Mouse (Mus musculus) MEL (cell line): ENCODE measurements around the gene Prkaa1. TPM values are rescaled to one million over a fixed set of nuclear protein-coding genes. Genes with fewer than 3 reads are reported as not detected.

Experiments used
- DNase-seq: peaks from one replicate; pipeline ENCODE4 v3.0.0; 2011; ENCODE audit warnings: low read depth, low spot score
- H3K27ac ChIP-seq: 2 replicates; pipeline ENCODE4 v1.5.1; 2012; ENCODE audit warnings: low read depth, mild to moderate bottlenecking, control low read depth, low read length, moderate library complexity; ENCODE audit not compliant: control insufficient read depth
- H3K27me3 ChIP-seq, 2 experiments: fragments of 150-350 bp in 1 of 2; sonication (generic) in 1 of 2; 2 replicates each; pipeline ENCODE4 v1.6.1; 2012; ENCODE audit warnings: low read length in 2 of 2, mild to moderate bottlenecking in 2 of 2, improper control_type of control experiment in 1 of 2, moderate library complexity in 1 of 2; ENCODE audit not compliant: insufficient read depth in 2 of 2, control insufficient read depth in 1 of 2
- H3K36me3 ChIP-seq, 2 experiments: 2 replicates each; pipeline ENCODE4 v1.6.1; 2012 to 2014; ENCODE audit warnings: low read length in 2 of 2, improper control_type of control experiment in 1 of 2, inconsistent platforms in 1 of 2, mild to moderate bottlenecking in 1 of 2; ENCODE audit not compliant: insufficient read depth in 2 of 2, control insufficient read depth in 1 of 2
- H3K4me1 ChIP-seq, 2 experiments: fragments of 150-350 bp in 1 of 2; sonication (generic) in 1 of 2; 2 replicates each; pipeline ENCODE4 v1.6.1; 2012; ENCODE audit warnings: low read length in 2 of 2, improper control_type of control experiment in 1 of 2, mild to moderate bottlenecking in 1 of 2; ENCODE audit not compliant: insufficient read depth in 2 of 2, control insufficient read depth in 1 of 2
- H3K4me3 ChIP-seq, 2 experiments: fragments of 150-350 bp in 1 of 2; sonication (generic) in 1 of 2; 2 replicates each; pipeline ENCODE4 v1.5.1; 2012; ENCODE audit warnings: low read depth in 2 of 2, low read length in 2 of 2, mild to moderate bottlenecking in 2 of 2, moderate library complexity in 2 of 2, control low read depth in 1 of 2, improper control_type of control experiment in 1 of 2; ENCODE audit not compliant: control insufficient read depth in 1 of 2, insufficient read depth in 1 of 2
- H3K79me2 ChIP-seq: 2 replicates; pipeline ENCODE4 v1.6.1; 2012; ENCODE audit warnings: mild to moderate bottlenecking, low read length, moderate library complexity; ENCODE audit not compliant: control insufficient read depth, poor library complexity, insufficient read depth
- H3K9ac ChIP-seq: 2 replicates; pipeline ENCODE4 v1.6.1; 2012; ENCODE audit warnings: low read depth, mild to moderate bottlenecking, control low read depth, low read length, moderate library complexity; ENCODE audit not compliant: control insufficient read depth, poor library complexity, severe bottlenecking
- H3K9me3 ChIP-seq: fragments of 150-350 bp; sonication (generic); replicated peaks from 2 replicates; pipeline ENCODE4 v1.6.1; 2012; ENCODE audit warnings: mild to moderate bottlenecking, low read length, improper control_type of control experiment, moderate library complexity; ENCODE audit not compliant: insufficient read depth
- BHLHE40 ChIP-seq: IDR thresholded peaks from 2 replicates; pipeline ENCODE4 v1.6.1; 2012; ENCODE audit warnings: low read depth, mild to moderate bottlenecking, inconsistent platforms, low read length, improper control_type of control experiment, borderline replicate concordance
- CTCF ChIP-seq, 3 experiments: IDR thresholded peaks in 2 of 3; conservative IDR thresholded peaks in 1 of 3; 2 replicates each; pipeline ENCODE4 v1.5.1; 2011 to 2012; ENCODE audit warnings: low read length in 3 of 3, low read depth in 2 of 3, mild to moderate bottlenecking in 2 of 3, improper control_type of control experiment in 1 of 3, inconsistent platforms in 1 of 3, mixed read lengths in 1 of 3, moderate library complexity in 1 of 3; ENCODE audit not compliant: control insufficient read depth in 1 of 3, insufficient read depth in 1 of 3, poor library complexity in 1 of 3, severe bottlenecking in 1 of 3
- E2F4 ChIP-seq: IDR thresholded peaks from 2 replicates; pipeline ENCODE4 v1.6.1; 2011; ENCODE audit warnings: low read depth, low read length, improper control_type of control experiment, borderline replicate concordance
- ELF1 ChIP-seq: IDR thresholded peaks from 2 replicates; pipeline ENCODE4 v1.6.1; 2014; ENCODE audit warnings: low read depth, mild to moderate bottlenecking, inconsistent platforms, low read length, improper control_type of control experiment, moderate library complexity
- ETS1 ChIP-seq: IDR thresholded peaks from 2 replicates; pipeline ENCODE4 v1.6.1; 2012; ENCODE audit warnings: low read depth, mild to moderate bottlenecking, inconsistent platforms, low read length, improper control_type of control experiment, moderate library complexity
- GATA1 ChIP-seq: IDR thresholded peaks from 2 replicates; pipeline ENCODE4 v1.6.1; 2011; ENCODE audit warnings: low read depth, low read length, improper control_type of control experiment
- MAFK ChIP-seq: IDR thresholded peaks from 2 replicates; pipeline ENCODE4 v1.6.1; 2011; ENCODE audit warnings: low read depth, mild to moderate bottlenecking, low read length, improper control_type of control experiment, borderline replicate concordance
- MAZ ChIP-seq: IDR thresholded peaks from 2 replicates; pipeline ENCODE4 v1.6.1; 2012; ENCODE audit warnings: low read depth, mild to moderate bottlenecking, inconsistent platforms, low read length, improper control_type of control experiment
- MYB ChIP-seq: IDR thresholded peaks from 2 replicates; pipeline ENCODE4 v1.6.1; 2011; ENCODE audit warnings: mild to moderate bottlenecking, low read depth, low read length, improper control_type of control experiment
- NELFE ChIP-seq: IDR thresholded peaks from 2 replicates; pipeline ENCODE4 v1.6.1; 2011; ENCODE audit warnings: low read depth, low read length, improper control_type of control experiment
- NRF1 ChIP-seq: IDR thresholded peaks from 2 replicates; pipeline ENCODE4 v1.6.1; 2014; ENCODE audit warnings: low read depth, mild to moderate bottlenecking, inconsistent platforms, low read length, improper control_type of control experiment, moderate library complexity; ENCODE audit not compliant: poor library complexity, insufficient read depth, severe bottlenecking
- POLR2A ChIP-seq, 2 experiments: IDR thresholded peaks; 2 replicates each; pipeline ENCODE4 v1.6.1; 2011 to 2012; ENCODE audit warnings: low read length in 2 of 2, mild to moderate bottlenecking in 2 of 2, control low read depth in 1 of 2, improper control_type of control experiment in 1 of 2, low read depth in 1 of 2, moderate library complexity in 1 of 2; ENCODE audit not compliant: control insufficient read depth in 1 of 2, insufficient read depth in 1 of 2, poor library complexity in 1 of 2
- POLR2AphosphoS2 ChIP-seq: IDR thresholded peaks from 2 replicates; pipeline ENCODE4 v1.6.1; 2011; ENCODE audit warnings: low read length, improper control_type of control experiment
- RAD21 ChIP-seq: IDR thresholded peaks from 2 replicates; pipeline ENCODE4 v1.6.1; 2011; ENCODE audit warnings: mild to moderate bottlenecking, low read depth, low read length, improper control_type of control experiment
- RCOR1 ChIP-seq: IDR thresholded peaks from 2 replicates; pipeline ENCODE4 v1.6.1; 2012; ENCODE audit warnings: low read depth, mild to moderate bottlenecking, inconsistent platforms, low read length, improper control_type of control experiment
- SIN3A ChIP-seq: IDR thresholded peaks from 2 replicates; pipeline ENCODE4 v1.6.1; 2012; ENCODE audit warnings: low read length, improper control_type of control experiment, inconsistent platforms
- TBP ChIP-seq: IDR thresholded peaks from 2 replicates; pipeline ENCODE4 v1.8.0; 2011; ENCODE audit warnings: low read depth, low read length, improper control_type of control experiment
- TCF12 ChIP-seq: IDR thresholded peaks from 2 replicates; pipeline ENCODE4 v1.6.1; 2014; ENCODE audit warnings: low read depth, mild to moderate bottlenecking, inconsistent platforms, low read length, improper control_type of control experiment, moderate library complexity
- USF1 ChIP-seq: IDR thresholded peaks from 2 replicates; pipeline ENCODE4 v1.6.1; 2014; ENCODE audit warnings: low read depth, mild to moderate bottlenecking, inconsistent platforms, low read length, improper control_type of control experiment, moderate library complexity
- USF2 ChIP-seq, 2 experiments: IDR thresholded peaks; 2 replicates each; pipeline ENCODE4 v1.6.1; 2011 to 2012; ENCODE audit warnings: improper control_type of control experiment in 2 of 2, low read length in 2 of 2, borderline replicate concordance in 1 of 2, inconsistent platforms in 1 of 2, low read depth in 1 of 2, mild to moderate bottlenecking in 1 of 2; ENCODE audit not compliant: insufficient read depth in 1 of 2
- ZC3H11A ChIP-seq: IDR thresholded peaks from 2 replicates; pipeline ENCODE4 v1.6.1; 2012; ENCODE audit warnings: low read depth, mild to moderate bottlenecking, inconsistent platforms, low read length, improper control_type of control experiment
- ZKSCAN1 ChIP-seq: IDR thresholded peaks from 2 replicates; pipeline ENCODE4 v1.6.1; 2012; ENCODE audit warnings: low read depth, mild to moderate bottlenecking, inconsistent platforms, low read length, improper control_type of control experiment, moderate library complexity
- ZMIZ1 ChIP-seq: IDR thresholded peaks from 2 replicates; pipeline ENCODE4 v1.6.1; 2012; ENCODE audit warnings: low read depth, mild to moderate bottlenecking, inconsistent platforms, low read length, improper control_type of control experiment, moderate library complexity
- ZNF384 ChIP-seq: IDR thresholded peaks from 2 replicates; pipeline ENCODE4 v1.6.1; 2012; ENCODE audit warnings: low read depth, mild to moderate bottlenecking, inconsistent platforms, low read length, improper control_type of control experiment
- polyA plus RNA-seq, 2 experiments: library from polyadenylated mRNA; stranded (reverse) in 1 of 2; unstranded in 1 of 2; fragments of >175 nt in 1 of 2; fragments of >200 nt in 1 of 2; gene quantifications; 2 replicates each; pipeline versions ENCODE4 v1.2.1 to v1.2.4; 2012; ENCODE audit warnings: low replicate concordance in 2 of 2, low read depth in 1 of 2; ENCODE audit not compliant: insufficient read length in 2 of 2, insufficient read depth in 1 of 2, missing spikeins in 1 of 2
- total RNA-seq: library from RNA; depleted of rRNA; stranded (reverse); fragments of 300-350 nt; gene quantifications from 2 replicates; pipeline ENCODE4 v1.2.3, GENCODE M21; 2012

The Prkaa1 gene
- total and polyA plus RNA-seq, 3 experiments, result 18.3 to 23.0 TPM; not detected in 1

DNA sequence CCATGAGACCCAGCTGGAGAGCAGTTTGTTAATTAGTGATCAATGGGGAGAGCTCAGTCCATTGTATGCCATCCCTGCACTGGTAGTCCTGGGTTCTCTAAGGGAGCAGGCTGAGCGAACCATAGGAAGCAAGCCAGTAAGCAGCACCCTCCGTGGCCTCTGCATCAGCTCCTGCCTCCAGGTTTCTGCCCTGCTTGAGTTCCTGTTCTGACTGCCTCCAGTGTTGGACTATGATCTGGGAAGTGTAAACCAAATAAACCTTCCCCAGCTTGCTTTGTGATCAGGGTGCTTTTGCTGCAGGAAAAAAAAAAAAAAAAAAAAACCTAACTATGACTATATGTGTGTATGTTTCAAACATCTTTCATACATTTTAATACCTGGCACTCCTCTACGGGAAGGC lies 10.4 kb upstream of the Prkaa1 start:
- no peaks in the 10 kb centered on the region for H3K9me3 ChIP-seq
- peaks cover 17 to 26% of the 10 kb centered on the region in 2 experiments for H3K4me1 ChIP-seq
- peaks cover 0 to 35% of the 10 kb centered on the region in 2 experiments; a peak in 2 of 4 replicates for H3K36me3 ChIP-seq
- H3K27me3 ChIP-seq, result no peaks in the 10 kb centered on the region
- TF ChIP-seq CTCF (IDR thresholded peaks at IDR 0.05 in 2 of 3, conservative IDR thresholded peaks at IDR 0.05 in 1 of 3; ENCODE audit: control insufficient read depth in 1 of 3, insufficient read depth in 1 of 3, low read depth in 2 of 3, low read length in 3 of 3, poor library complexity in 1 of 3, severe bottlenecking in 1 of 3) (no peak), E2F4 (no peak), TBP (no peak), ZMIZ1 (no peak), SIN3A (no peak), RAD21 (no peak), GATA1 (no peak), ZKSCAN1 (no peak)
- H3K9ac ChIP-seq, result no peak overlapping the region
- no peak overlapping the region for H3K4me3 ChIP-seq
- no peaks in the 10 kb centered on the region for H3K79me2 ChIP-seq
- H3K27ac ChIP-seq, result no peak overlapping the region
- DNase-seq, result no peak

DNA sequence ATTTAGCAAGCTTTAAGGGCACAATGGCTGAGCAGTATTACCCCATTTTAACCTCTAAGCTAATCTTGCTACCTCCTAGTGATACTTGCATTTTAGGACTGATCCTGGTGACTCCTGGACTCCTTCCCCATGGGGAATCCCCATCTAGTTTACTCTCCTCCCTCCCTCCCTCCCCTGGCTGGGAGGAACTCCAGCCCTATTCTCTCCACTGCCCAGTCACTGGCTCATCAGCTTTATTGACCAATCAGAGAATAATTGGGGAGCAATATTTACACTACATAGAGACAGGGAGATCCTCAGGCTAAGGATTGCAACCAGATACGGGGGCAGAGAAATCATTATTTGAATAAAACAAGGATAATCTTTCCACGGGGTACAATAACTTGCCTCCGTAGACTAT lies 9.5 kb upstream of the Prkaa1 start:
- Histone ChIP-seq H3K27ac (no peak overlapping the region), H3K4me1 (peaks cover 12 to 25% of the 10 kb centered on the region in 2 experiments), H3K9ac (no peak overlapping the region), H3K36me3 (peaks cover 0 to 32% of the 10 kb centered on the region in 2 experiments; a peak in 2 of 4 replicates), H3K4me3 (no peak overlapping the region), H3K27me3 (no peaks in the 10 kb centered on the region), H3K79me2 (no peaks in the 10 kb centered on the region), H3K9me3 (no peaks in the 10 kb centered on the region)
- DNase-seq, result no peak
- TF ChIP-seq NELFE, result no peak
- no peak for TF ChIP-seq TCF12
- TF ChIP-seq ZC3H11A, result no peak
- TF ChIP-seq MAZ, result no peak
- TF ChIP-seq TBP, result no peak
- TF ChIP-seq RAD21, result no peak
- TF ChIP-seq POLR2A (IDR thresholded peaks at IDR 0.05; ENCODE audit: control insufficient read depth in 1 of 2, insufficient read depth in 1 of 2, low read depth in 1 of 2, low read length in 2 of 2, poor library complexity in 1 of 2), result no peak
- no peak for TF ChIP-seq POLR2AphosphoS2
- TF ChIP-seq ELF1, result no peak
- no peak for TF ChIP-seq RCOR1
- TF ChIP-seq NRF1, result no peak
- TF ChIP-seq ZNF384, result no peak
- no peak for TF ChIP-seq MAFK
- no peak for TF ChIP-seq BHLHE40
- TF ChIP-seq USF2 (IDR thresholded peaks at IDR 0.05; ENCODE audit: borderline replicate concordance in 1 of 2, insufficient read depth in 1 of 2, low read depth in 1 of 2, low read length in 2 of 2), result no peak
- no peak for TF ChIP-seq E2F4
- TF ChIP-seq ETS1, result no peak
- no peak for TF ChIP-seq MYB
- TF ChIP-seq USF1, result no peak
